Mouse (Mus musculus) liver, embryonic 16.5 days (tissue): Measurements from ENCODE around the gene Gm28539. TPM values are rescaled to one million over a fixed set of nuclear protein-coding genes. Genes with fewer than 3 reads are reported as not detected.
A peak's percentile ranks its signal among the peaks of the same experiment; 100 is the strongest.

ENCODE experiments used
- ATAC-seq: fragments of 200-750 bp; cut with Nextera tagmentation; 2 replicates; pipeline ENCODE4 v1.8.0; 2017; ENCODE audit warnings: low read depth, mild to moderate bottlenecking, moderate number of reproducible peaks, moderate library complexity
- H3K27ac ChIP-seq: fragments of 300-500 bp; sonication (generic); 2 replicates; pipeline ENCODE4 v1.5.1; 2014; ENCODE audit warnings: mild to moderate bottlenecking, low read length
- H3K27me3 ChIP-seq: fragments of 300-500 bp; sonication (generic); 2 replicates; pipeline ENCODE4 v1.6.1; 2014; ENCODE audit warnings: low read depth, low read length, mixed read lengths; ENCODE audit not compliant: control insufficient read depth, insufficient read depth
- H3K36me3 ChIP-seq: fragments of 300-500 bp; sonication (generic); 2 replicates; pipeline ENCODE4 v1.6.1; 2014; ENCODE audit warnings: mild to moderate bottlenecking; ENCODE audit not compliant: control insufficient read depth, insufficient read depth
- H3K4me1 ChIP-seq: fragments of 300-500 bp; sonication (generic); 2 replicates; pipeline ENCODE4 v1.6.1; 2014; ENCODE audit warnings: low read depth, low read length, mixed read lengths; ENCODE audit not compliant: control insufficient read depth
- H3K4me2 ChIP-seq: fragments of 300-500 bp; sonication (generic); 2 replicates; pipeline ENCODE4 v1.6.1; 2014; ENCODE audit warnings: low read depth, low read length, mixed read lengths
- H3K4me3 ChIP-seq: fragments of 300-500 bp; sonication (generic); 2 replicates; pipeline ENCODE4 v1.5.1; 2014; ENCODE audit warnings: low read depth, mild to moderate bottlenecking, low read length
- H3K9ac ChIP-seq: fragments of 300-500 bp; sonication (generic); 2 replicates; pipeline ENCODE4 v1.6.1; 2014; ENCODE audit warnings: low read depth, low read length
- H3K9me3 ChIP-seq: fragments of 300-500 bp; sonication (generic); replicated peaks from 2 replicates; pipeline ENCODE4 v1.6.1; 2016; ENCODE audit warnings: low read length; ENCODE audit not compliant: control insufficient read depth
- WGBS: fragments of 180-500 bp; shearing (Covaris S2); extraction: QIAGEN DNeasy Blood & Tissue Kit; methylation state at CpG from one replicate; pipeline ENCODE4 v1.1.7; 2014; ENCODE audit not compliant: insufficient replicate concordance; 5-methylcytosine and 5-hydroxymethylcytosine counted together
- polyA plus RNA-seq: library from polyadenylated mRNA; unstranded; fragments of >200 nt; fragmentation: Nextera tagmentation; extraction: Ambion mirVana; gene quantifications from 2 replicates; pipeline ENCODE4 v1.2.1, GENCODE M21; 2015

The Gm28539 gene
- polyA plus RNA-seq, 1 experiment from 2014 or later = not detected

DNA sequence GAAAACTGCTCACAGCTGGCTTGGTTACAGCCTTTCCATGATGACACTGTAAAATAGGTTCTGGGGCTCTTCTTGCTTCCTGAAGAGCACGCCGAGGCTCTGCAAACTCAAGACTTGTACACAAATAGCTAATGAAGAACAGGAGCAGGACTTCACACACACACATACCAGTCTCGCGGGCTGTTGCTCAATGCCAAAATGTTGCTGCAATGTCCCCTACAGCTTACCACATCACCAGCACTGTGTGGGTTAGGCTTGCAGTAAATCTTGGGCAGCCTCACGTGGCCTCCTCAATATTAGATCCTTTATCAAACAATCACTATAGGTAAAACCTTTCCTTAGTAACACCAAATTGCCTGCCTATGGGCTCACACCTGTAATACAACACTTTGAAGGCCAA is 27.4 kb upstream of the Gm28539 start:
- Histone ChIP-seq H3K27ac (no peak overlapping the region), H3K9me3 (no peaks in the 10 kb centered on the region), H3K27me3 (no peaks in the 10 kb centered on the region), H3K9ac (no peak overlapping the region), H3K36me3 (peaks cover 40% of the 10 kb centered on the region), H3K4me2 (no peak overlapping the region), H3K4me3 (no peak overlapping the region), H3K4me1 (peaks cover 12% of the 10 kb centered on the region)
- ATAC-seq = no peak
- 76% methylated on average over 5 of the region's 5 CpGs for WGBS

DNA sequence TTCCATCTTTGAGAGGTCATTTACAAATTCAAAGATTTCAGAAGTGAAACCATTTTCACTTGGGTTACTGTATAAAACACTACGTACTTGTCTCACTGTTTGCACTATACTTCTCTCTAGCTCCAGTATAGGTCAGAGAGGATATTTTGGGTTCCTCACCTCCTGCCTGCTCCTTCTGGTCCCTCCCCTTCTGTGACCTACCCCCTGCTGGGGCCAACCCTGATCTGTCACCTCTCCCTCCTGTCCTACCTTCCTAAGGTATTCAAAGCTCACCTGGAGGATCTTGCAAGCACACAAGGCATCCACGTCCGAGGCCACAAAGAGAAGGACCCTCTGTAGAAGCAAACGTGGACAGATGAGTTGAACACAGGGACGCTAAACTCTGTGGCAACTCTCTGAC is 25.4 kb upstream of the Gm28539 start:
- peak overlapping the region; percentile 84 for H3K27ac ChIP-seq

DNA sequence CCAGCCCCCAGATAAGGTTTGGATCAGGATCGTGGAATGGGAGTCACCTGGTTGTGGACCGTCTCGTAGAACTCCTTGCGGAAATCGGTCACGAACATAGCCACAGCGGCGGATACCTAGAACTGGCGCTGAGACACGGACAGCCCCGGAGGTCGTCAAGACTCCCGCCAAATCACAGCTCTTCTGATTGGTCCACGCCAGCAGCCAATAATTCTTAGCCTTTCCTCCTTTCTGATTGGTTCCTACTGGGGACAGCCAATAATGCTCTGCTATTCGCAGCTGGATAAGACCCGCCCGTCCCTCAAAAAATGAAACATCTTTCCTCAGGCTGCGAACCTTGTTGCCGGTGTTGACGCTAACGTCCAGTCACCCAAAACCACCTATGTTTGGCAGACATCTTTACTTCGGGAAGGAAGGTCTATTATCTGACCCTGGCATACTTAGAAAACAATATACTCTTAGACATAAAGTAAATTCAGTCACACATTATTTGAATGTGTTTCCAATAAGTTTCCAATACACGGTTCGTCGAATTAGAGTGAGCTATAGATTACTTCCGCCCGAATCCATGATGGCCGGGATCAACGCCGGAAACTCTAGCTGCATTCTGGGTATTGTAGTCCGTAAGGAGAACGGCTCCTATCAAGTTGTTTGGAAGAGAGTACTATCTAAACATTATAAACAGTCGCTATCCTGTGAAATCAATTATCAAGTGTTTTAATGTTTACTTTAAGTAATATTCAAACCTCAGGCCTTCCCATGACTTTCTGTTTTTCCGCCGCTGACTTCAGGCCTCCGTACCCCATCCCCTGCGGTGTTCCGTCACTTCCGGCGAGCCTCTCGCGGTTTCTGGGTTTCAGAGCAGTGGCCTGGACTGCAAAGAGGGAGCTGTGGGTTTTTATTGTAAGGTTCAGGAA is 24.7 kb upstream of the Gm28539 start, which contains the start of the genes Ufd1 and Cdc45:
Ufd1 (plus strand) TSS at position 312 of the 917 bp plus-strand sequence.
Cdc45 (minus strand) TSS at position 520 of the 917 bp plus-strand sequence.
- ATAC-seq = peak; percentile 94
- H3K4me2 ChIP-seq = peak within 1 kb of the TSS; percentile 83
- no peaks in the 10 kb centered on the region for H3K27me3 ChIP-seq
- no peaks in the 10 kb centered on the region for H3K9me3 ChIP-seq
- peaks cover 12% of the 10 kb centered on the region for H3K4me1 ChIP-seq
- peak within 1 kb of the TSS; percentile 80 for H3K9ac ChIP-seq
- H3K36me3 ChIP-seq = peaks cover 38% of the 10 kb centered on the region
- H3K4me3 ChIP-seq = peak within 1 kb of the TSS; percentile 82
- H3K27ac ChIP-seq = peak within 1 kb of the TSS; percentile 84
- under 1% methylated on average over 42 of the region's 42 CpGs for WGBS

More for the DNA sequence above, 25.4 kb upstream of the Gm28539 start:
- ATAC-seq = peak; percentile 50
- 3% methylated on average over 5 of the region's 5 CpGs for WGBS
- peak overlapping the region; percentile 82 for H3K4me3 ChIP-seq
- no peaks in the 10 kb centered on the region for H3K27me3 ChIP-seq
- H3K4me1 ChIP-seq = peaks cover 12% of the 10 kb centered on the region
- H3K9ac ChIP-seq = peak overlapping the region; percentile 80
- no peaks in the 10 kb centered on the region for H3K9me3 ChIP-seq
- peaks cover 41% of the 10 kb centered on the region for H3K36me3 ChIP-seq
- peak overlapping the region; percentile 83 for H3K4me2 ChIP-seq

DNA sequence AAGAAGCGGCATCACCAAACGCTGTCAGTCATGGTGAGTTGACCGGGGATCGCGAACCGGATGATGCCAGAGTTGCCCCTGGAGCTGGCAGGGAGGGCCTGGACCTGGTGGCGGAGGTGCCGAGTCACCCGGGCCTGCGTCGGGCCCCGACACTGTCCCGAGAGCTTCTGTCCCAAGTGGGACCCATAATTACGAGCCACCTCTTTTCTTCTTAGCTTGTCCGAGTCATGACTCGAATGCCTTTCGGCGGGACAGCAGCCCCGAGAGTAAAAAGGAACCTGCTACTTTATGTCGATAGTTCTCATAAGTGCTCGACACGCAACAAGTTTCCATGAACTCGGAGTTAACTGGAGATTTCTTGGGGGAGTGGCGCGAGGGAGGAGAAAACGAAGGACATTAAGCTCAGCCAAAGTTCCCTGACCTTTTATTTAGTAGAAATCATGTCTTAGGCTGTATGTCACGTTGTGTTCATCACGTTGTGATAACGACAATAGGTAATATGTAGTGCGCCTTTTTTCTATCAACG is 23.9 kb upstream of the Gm28539 start:
- H3K9ac ChIP-seq = peak overlapping the region; percentile 79
- H3K36me3 ChIP-seq = peaks cover 35% of the 10 kb centered on the region
- peaks cover 12% of the 10 kb centered on the region for H3K4me1 ChIP-seq
- WGBS = 1% methylated on average over 31 of the region's 31 CpGs
- H3K27me3 ChIP-seq = no peaks in the 10 kb centered on the region
- H3K4me3 ChIP-seq = peak overlapping the region; percentile 82
- ATAC-seq = peak; percentile 11
- H3K9me3 ChIP-seq = no peaks in the 10 kb centered on the region
- peak overlapping the region; percentile 83 for H3K4me2 ChIP-seq
- H3K27ac ChIP-seq = peak overlapping the region; percentile 84

DNA sequence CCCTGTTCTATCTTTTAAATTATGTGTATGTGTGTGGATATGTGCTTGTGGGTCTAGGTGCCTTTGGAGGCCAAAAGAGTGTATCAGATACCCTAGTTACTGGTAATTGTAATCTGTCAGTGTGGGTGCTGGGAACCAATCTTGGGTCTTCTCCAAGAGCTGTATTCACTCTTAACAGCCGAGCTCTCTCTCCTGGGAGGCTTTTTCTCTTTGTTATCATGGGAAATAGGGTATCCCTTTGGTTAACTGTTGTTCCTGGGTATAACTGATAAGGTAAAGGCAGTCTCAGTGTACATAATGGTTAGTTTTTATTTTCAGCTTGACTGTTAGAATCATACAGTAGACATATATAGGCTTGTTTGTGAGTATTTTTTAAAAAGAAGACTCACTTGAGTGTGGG is 14.0 kb upstream of the Gm28539 start:
- 34% methylated on average over 1 of the region's 1 CpGs for WGBS

DNA sequence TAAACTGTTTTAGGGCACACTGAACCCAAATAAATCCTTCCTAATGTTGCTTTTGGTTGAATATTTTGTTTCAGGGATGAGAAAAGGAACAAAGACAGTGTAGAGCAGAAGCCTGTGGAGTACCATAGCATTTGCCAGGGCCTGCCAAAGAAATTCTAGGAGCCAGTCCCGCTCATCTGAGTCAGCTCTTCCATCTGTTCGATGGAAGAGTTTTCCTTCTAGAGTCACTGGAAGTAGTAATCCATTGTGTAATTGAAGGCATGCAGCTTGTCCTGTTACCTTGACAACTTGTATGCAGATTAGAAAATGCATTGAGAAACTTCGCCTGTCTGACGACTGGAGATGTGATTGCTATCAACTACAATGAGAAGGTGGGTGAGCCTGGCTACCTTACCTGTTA is 13.5 kb upstream of the Gm28539 start:
- Histone ChIP-seq H3K27ac (no peak overlapping the region), H3K4me2 (no peak overlapping the region), H3K27me3 (no peaks in the 10 kb centered on the region), H3K9me3 (no peaks in the 10 kb centered on the region), H3K36me3 (peaks cover 79% of the 10 kb centered on the region), H3K4me3 (no peak overlapping the region), H3K9ac (no peak overlapping the region), H3K4me1 (peaks cover 7% of the 10 kb centered on the region)
- WGBS = 65% methylated on average over 4 of the region's 4 CpGs
- no peak for ATAC-seq

More for the DNA sequence above, 14.0 kb upstream of the Gm28539 start:
- H3K4me1 ChIP-seq = peaks cover 7% of the 10 kb centered on the region
- no peak for ATAC-seq
- H3K9me3 ChIP-seq = no peaks in the 10 kb centered on the region
- no peaks in the 10 kb centered on the region for H3K27me3 ChIP-seq
- no peak overlapping the region for H3K4me2 ChIP-seq
- no peak overlapping the region for H3K9ac ChIP-seq
- peaks cover 80% of the 10 kb centered on the region for H3K36me3 ChIP-seq
- no peak overlapping the region for H3K27ac ChIP-seq
- H3K4me3 ChIP-seq = no peak overlapping the region

DNA sequence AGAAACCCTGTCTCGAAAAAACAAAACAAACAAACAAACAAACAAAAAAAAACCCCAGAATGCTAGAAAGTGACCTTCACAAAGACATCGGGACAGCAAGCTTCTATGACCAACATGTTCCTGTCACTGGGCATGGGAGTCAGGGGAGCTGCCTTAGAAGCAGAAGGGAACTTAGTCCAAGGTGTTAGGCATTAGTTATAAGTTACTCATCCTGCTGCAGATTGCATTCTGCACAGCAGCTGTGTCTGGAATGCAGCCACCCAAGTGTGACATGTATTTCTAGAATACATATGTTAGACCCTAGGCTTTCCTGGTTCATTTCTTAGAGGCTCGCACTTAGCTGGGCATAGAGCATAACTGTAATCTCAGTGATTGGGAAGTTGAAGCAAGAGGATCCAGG is 7.8 kb upstream of the Gm28539 start:
- Histone ChIP-seq H3K27ac (no peak overlapping the region), H3K4me1 (no peaks in the 10 kb centered on the region), H3K4me2 (no peak overlapping the region), H3K27me3 (no peaks in the 10 kb centered on the region), H3K9me3 (no peaks in the 10 kb centered on the region), H3K4me3 (no peak overlapping the region), H3K9ac (no peak overlapping the region), H3K36me3 (peaks cover 41% of the 10 kb centered on the region)
- 83% methylated on average over 3 of the region's 3 CpGs for WGBS
- ATAC-seq = no peak

DNA sequence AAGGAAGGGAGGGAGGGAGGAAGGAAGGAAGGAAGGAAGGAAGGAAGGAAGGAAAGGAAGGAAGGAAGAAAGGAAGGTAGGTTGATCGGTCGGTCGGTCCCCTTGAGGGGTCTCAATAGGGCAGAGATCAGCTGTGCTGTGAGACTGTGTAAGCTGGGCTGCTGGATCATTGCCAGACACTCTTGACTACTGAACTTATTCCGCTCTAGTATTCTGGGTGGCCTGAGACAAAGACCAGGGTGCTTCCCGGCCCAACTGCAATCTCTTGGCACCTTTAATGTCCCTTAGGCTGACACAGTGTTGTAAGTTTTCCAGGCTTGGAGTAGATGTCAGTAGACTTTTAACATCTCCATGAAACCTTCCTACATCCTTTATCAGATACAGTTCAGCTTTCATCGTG is 7.3 kb upstream of the Gm28539 start:
- H3K9me3 ChIP-seq = no peaks in the 10 kb centered on the region
- H3K4me2 ChIP-seq = no peak overlapping the region
- H3K4me3 ChIP-seq = no peak overlapping the region
- ATAC-seq = no peak
- H3K36me3 ChIP-seq = peaks cover 43% of the 10 kb centered on the region
- H3K27me3 ChIP-seq = no peaks in the 10 kb centered on the region
- no peak overlapping the region for H3K27ac ChIP-seq
- no peak overlapping the region for H3K9ac ChIP-seq
- H3K4me1 ChIP-seq = no peaks in the 10 kb centered on the region
- WGBS = 88% methylated on average over 6 of the region's 6 CpGs

DNA sequence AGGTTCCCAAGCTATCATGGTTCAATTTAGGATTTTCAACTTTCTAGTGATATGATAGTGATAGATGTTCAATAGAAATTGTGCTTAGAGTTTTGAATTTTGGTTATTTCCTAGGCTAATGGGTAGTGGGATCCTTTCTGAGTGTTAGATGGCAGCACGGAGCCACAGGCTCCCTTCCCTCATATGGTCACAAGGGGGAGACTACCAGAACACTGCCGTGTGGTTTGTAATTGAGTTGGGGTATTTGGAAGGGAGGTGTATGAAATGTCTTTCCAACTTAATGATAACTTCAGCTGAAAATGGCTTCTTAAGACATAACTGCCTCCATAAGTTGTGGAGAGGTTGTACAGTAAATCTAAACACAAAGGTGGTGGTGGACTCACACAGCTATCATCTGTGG is 2.9 kb upstream of the Gm28539 start:
- Histone ChIP-seq H3K27me3 (no peaks in the 10 kb centered on the region), H3K9me3 (no peaks in the 10 kb centered on the region), H3K4me3 (no peak overlapping the region), H3K4me2 (no peak overlapping the region), H3K9ac (no peak overlapping the region), H3K4me1 (peaks cover 8% of the 10 kb centered on the region), H3K36me3 (peaks cover 15% of the 10 kb centered on the region), H3K27ac (no peak overlapping the region)
- ATAC-seq = no peak
- 74% methylated on average over 2 of the region's 2 CpGs for WGBS
